Mouse (Mus musculus): ENCODE data around the gene Fbxw10.

Fbxw10 gene

DNA sequence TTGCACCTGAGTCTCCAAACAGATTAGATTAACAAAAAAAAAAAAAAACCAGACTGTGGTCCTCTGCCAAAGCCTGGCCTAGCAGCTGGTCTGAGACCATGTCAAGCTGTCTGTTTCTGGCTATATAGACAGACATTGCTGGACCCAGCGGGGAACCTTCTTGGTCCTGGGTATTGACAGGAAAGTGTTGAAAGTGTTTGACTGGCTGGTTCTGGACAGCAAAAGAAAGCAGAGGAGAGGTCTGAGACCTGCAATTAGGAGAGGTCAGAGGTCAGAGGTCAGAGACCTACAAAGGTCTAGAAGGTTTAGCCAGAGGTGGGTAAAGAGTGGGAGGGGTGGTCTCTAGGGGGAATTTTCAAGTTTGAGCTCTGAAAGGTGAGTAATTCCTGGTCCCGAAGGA is 1.4 kb downstream of the Fbxw10 start:
- Histone ChIP-seq H3K27me3 (ENCODE audit: insufficient read depth, low read length) (no peaks in the 10 kb centered on the region), H3K4me1 (replicated peaks; ENCODE audit: low read depth, low read length) (peaks cover 51% of the 10 kb centered on the region), H3K4me3 (replicated peaks; ENCODE audit: low read length) (no peak overlapping the region), H3K9me3 (ENCODE audit: low read length) (no peaks in the 10 kb centered on the region), H3K36me3 (ENCODE audit: insufficient read depth, low read length) (no peaks in the 10 kb centered on the region)
- no peak for TF ChIP-seq POU5F1 (IDR thresholded peaks at IDR 0.05; ENCODE audit: borderline replicate concordance, low read length)
- no peak for TF ChIP-seq CTCF (conservative IDR thresholded peaks at IDR 0.05; ENCODE audit: low read length)
- TF ChIP-seq NANOG (IDR thresholded peaks at IDR 0.05; ENCODE audit: borderline replicate concordance, low read length) = no peak

DNA sequence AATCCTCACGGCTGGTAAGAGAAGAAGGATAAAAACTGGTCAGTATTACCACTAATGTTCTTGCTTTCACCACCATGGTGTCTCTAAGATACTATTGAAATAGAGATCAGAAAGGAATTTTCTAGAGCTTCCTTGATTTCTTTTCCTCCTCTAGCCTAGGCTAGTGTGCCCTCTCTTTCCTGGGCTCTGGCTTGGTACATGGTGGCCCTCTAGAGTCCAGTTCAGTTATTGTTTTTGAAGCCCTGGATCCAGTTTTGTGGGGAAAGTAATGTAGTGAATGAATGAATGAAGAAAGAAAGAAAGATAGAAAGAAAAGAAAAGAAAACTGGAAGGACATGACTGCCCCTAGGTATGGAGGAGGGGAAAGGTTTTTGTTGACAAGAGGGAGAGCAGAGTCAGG is 4.3 kb downstream of the Fbxw10 start:
- no peaks in the 10 kb centered on the region for H3K36me3 ChIP-seq (ENCODE audit: insufficient read depth, low read length)
- peaks cover 34% of the 10 kb centered on the region for H3K4me1 ChIP-seq (replicated peaks; ENCODE audit: low read depth, low read length)
- H3K4me3 ChIP-seq (replicated peaks; ENCODE audit: low read length) = no peak overlapping the region
- H3K27me3 ChIP-seq (ENCODE audit: insufficient read depth, low read length) = no peaks in the 10 kb centered on the region
- TF ChIP-seq CTCF (conservative IDR thresholded peaks at IDR 0.05; ENCODE audit: low read length) = no peak
- no peak for TF ChIP-seq POU5F1 (IDR thresholded peaks at IDR 0.05; ENCODE audit: borderline replicate concordance, low read length)
- TF ChIP-seq NANOG (IDR thresholded peaks at IDR 0.05; ENCODE audit: borderline replicate concordance, low read length) = no peak
- H3K9me3 ChIP-seq (ENCODE audit: low read length) = no peaks in the 10 kb centered on the region

DNA sequence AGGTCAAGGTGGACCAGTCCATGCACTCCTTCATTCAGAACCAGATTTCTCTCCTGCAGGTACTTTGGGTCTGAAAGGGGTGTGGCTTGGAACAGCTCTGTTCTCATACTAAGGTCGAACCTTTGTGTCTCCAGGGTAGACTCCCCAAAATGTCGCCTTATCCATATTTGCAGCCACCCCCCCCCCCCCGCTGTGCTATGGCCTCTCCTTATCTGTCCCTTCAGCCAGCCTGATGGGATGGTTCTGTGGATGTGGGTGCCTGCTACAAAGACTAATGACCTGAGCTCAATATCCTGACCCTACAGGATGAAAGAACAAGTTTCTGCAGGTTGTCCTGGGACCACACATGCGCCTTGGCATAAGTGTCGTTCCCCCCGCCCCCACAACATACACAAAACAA is 6.5 kb downstream of the Fbxw10 start:
- no peaks in the 10 kb centered on the region for H3K36me3 ChIP-seq (ENCODE audit: insufficient read depth, low read length)
- TF ChIP-seq CTCF (conservative IDR thresholded peaks at IDR 0.05; ENCODE audit: low read length) (no peak), NANOG (IDR thresholded peaks at IDR 0.05; ENCODE audit: borderline replicate concordance, low read length) (no peak), POU5F1 (IDR thresholded peaks at IDR 0.05; ENCODE audit: borderline replicate concordance, low read length) (no peak)
- no peak overlapping the region for H3K4me3 ChIP-seq (replicated peaks; ENCODE audit: low read length)

DNA sequence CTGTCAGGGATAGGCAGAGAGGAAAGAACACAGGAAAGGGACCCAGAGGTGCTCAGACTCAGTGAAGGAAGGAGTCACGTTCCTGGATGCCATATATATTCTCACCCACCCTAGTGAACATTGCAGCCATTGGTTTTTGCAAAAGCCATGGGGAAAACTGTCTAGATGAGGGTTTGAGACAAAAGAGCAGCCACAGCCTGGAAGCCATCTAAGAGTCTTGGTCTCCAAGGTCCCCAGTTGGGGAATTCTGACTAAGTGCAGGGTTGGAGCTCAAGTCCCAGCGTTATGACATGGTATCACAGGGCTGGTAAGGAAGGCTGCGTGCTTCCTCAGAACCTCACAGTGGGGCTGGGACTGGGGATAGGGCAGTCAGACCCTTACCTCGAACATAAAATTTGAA is 18.7 kb downstream of the Fbxw10 start:
- TF ChIP-seq CTCF (conservative IDR thresholded peaks at IDR 0.05; ENCODE audit: low read length) (no peak), POU5F1 (IDR thresholded peaks at IDR 0.05; ENCODE audit: borderline replicate concordance, low read length) (no peak), NANOG (IDR thresholded peaks at IDR 0.05; ENCODE audit: borderline replicate concordance, low read length) (no peak)
- Histone ChIP-seq H3K9me3 (ENCODE audit: low read length) (no peaks in the 10 kb centered on the region), H3K4me3 (replicated peaks; ENCODE audit: low read length) (no peak overlapping the region), H3K36me3 (ENCODE audit: insufficient read depth, low read length) (no peaks in the 10 kb centered on the region), H3K4me1 (replicated peaks; ENCODE audit: low read depth, low read length) (no peaks in the 10 kb centered on the region), H3K27me3 (ENCODE audit: insufficient read depth, low read length) (peaks cover 4% of the 10 kb centered on the region; the same call in 1 of the 2 replicates)

More for the DNA sequence above, 6.5 kb downstream of the Fbxw10 start:
- peaks cover 12% of the 10 kb centered on the region for H3K4me1 ChIP-seq (replicated peaks; ENCODE audit: low read depth, low read length)
- H3K27me3 ChIP-seq (ENCODE audit: insufficient read depth, low read length) = no peaks in the 10 kb centered on the region
- H3K9me3 ChIP-seq (ENCODE audit: low read length) = no peaks in the 10 kb centered on the region

DNA sequence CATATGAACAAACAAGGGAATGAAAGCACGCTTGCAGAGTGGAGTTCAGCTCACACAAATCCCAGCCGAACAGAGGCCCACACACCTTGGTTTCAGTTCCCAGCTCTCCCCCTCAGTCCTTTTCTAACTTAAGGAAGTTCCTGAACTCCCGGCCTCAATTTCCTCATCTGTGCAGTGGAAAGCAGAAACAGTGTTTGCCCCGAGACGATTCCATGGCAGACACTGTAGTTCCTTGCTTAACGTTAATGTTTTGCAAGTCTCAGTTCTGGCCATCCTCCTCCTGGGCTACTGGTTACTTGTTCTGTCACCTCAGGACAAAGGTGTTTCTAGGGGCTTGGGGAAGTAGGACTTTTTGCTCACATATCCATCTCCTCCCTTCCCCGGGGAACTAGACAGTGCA is 19.8 kb downstream of the Fbxw10 start:
- H3K4me3 ChIP-seq (replicated peaks; ENCODE audit: low read length) = no peak overlapping the region
- TF ChIP-seq NANOG (IDR thresholded peaks at IDR 0.05; ENCODE audit: borderline replicate concordance, low read length) (no peak), CTCF (conservative IDR thresholded peaks at IDR 0.05; ENCODE audit: low read length) (no peak), POU5F1 (IDR thresholded peaks at IDR 0.05; ENCODE audit: borderline replicate concordance, low read length) (no peak)
- H3K9me3 ChIP-seq (ENCODE audit: low read length) = no peaks in the 10 kb centered on the region
- peaks cover 4% of the 10 kb centered on the region; the same call in 1 of the 2 replicates for H3K27me3 ChIP-seq (ENCODE audit: insufficient read depth, low read length)
- H3K36me3 ChIP-seq (ENCODE audit: insufficient read depth, low read length) = no peaks in the 10 kb centered on the region
- H3K4me1 ChIP-seq (replicated peaks; ENCODE audit: low read depth, low read length) = no peaks in the 10 kb centered on the region

DNA sequence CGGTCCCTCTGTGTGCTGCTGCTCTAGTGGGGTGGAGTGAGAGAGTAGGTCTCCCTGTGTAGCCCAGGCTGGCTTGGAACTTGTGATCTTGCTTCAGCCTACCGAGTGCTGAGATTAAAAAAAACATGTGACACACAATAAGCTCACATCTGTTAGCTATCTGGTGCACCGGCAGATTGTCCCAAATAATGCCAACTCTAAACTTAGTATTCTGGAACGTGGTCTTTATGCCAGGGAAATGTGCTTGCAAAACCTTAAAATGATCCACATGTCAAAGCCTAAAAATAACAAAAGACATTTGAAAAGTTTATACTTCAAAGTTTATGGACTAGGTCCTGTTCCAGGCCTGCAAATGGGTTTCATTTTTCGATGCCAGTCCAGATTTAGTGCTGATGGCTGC is 22.3 kb downstream of the Fbxw10 start:
- Histone ChIP-seq H3K27me3 (ENCODE audit: insufficient read depth, low read length) (peaks cover 4% of the 10 kb centered on the region; the same call in 1 of the 2 replicates), H3K4me1 (replicated peaks; ENCODE audit: low read depth, low read length) (peaks cover 8% of the 10 kb centered on the region), H3K36me3 (ENCODE audit: insufficient read depth, low read length) (no peaks in the 10 kb centered on the region), H3K4me3 (replicated peaks; ENCODE audit: low read length) (no peak overlapping the region), H3K9me3 (ENCODE audit: low read length) (no peaks in the 10 kb centered on the region)
- TF ChIP-seq CTCF (conservative IDR thresholded peaks at IDR 0.05; ENCODE audit: low read length) = no peak
- TF ChIP-seq NANOG (IDR thresholded peaks at IDR 0.05; ENCODE audit: borderline replicate concordance, low read length) = no peak
- TF ChIP-seq POU5F1 (IDR thresholded peaks at IDR 0.05; ENCODE audit: borderline replicate concordance, low read length) = no peak

DNA sequence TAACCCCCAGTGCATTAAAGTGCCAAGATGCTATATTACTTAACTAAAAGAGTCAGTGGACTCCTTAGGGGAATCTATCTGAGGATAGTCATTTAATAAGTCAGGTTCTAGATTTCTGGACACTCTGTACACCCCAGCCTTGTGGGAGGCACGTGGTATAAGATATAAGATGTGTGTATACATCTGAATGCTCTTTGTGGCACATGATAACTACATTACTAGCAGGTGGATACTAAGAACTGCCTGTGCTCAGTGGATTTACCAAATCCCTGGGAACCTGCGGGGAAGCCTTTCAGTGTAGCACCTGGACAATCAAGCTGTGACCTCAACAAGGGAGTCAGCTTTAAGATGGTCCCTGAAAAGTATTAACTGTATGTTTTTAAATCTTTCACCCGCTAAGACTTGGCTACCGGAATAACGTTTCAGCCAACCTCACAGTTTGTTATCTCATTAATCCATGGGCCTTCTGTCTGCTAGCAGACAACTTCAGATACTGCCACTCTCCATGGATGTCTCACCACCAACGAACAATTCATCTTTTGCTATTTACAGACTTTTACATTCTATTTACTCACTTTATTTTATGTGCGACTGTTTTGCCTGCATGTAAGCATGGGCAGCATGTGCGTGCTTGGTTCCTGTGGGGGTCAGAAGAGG is 23.0 kb downstream of the Fbxw10 start:
- TF ChIP-seq CTCF (conservative IDR thresholded peaks at IDR 0.05; ENCODE audit: low read length) (no peak), POU5F1 (IDR thresholded peaks at IDR 0.05; ENCODE audit: borderline replicate concordance, low read length) (no peak)
- Histone ChIP-seq H3K9me3 (ENCODE audit: low read length) (peaks cover 6% of the 10 kb centered on the region), H3K36me3 (ENCODE audit: insufficient read depth, low read length) (no peaks in the 10 kb centered on the region), H3K27me3 (ENCODE audit: insufficient read depth, low read length) (peaks cover 4% of the 10 kb centered on the region; the same call in 1 of the 2 replicates), H3K4me1 (replicated peaks; ENCODE audit: low read depth, low read length) (peaks cover 8% of the 10 kb centered on the region), H3K4me3 (replicated peaks; ENCODE audit: low read length) (no peak overlapping the region)

DNA sequence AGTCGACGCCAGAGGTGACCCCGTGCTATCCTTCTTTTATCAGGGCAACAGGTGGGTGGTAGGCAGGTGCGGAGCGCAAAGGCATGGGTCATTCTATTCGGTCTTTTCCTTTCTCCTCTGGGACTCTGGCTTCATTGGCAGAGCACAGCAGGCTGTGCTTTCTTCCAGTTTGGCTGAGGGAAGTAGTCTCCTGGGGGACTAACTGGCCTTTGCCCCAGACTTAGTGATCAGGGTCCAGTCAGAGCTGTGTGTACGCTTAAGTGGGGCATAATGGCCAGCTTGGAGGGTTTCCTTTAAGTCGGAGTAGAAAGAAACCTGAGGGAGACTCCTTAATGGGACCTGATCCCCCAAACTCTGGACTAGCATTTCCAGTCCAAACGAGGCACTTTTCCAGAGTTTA is 26.6 kb downstream of the Fbxw10 start:
- TF ChIP-seq POU5F1 (IDR thresholded peaks at IDR 0.05; ENCODE audit: borderline replicate concordance, low read length) (no peak), CTCF (conservative IDR thresholded peaks at IDR 0.05; ENCODE audit: low read length) (no peak), NANOG (IDR thresholded peaks at IDR 0.05; ENCODE audit: borderline replicate concordance, low read length) (no peak)
- Histone ChIP-seq H3K9me3 (ENCODE audit: low read length) (peaks cover 8% of the 10 kb centered on the region), H3K36me3 (ENCODE audit: insufficient read depth, low read length) (no peaks in the 10 kb centered on the region), H3K4me1 (replicated peaks; ENCODE audit: low read depth, low read length) (peaks cover 20% of the 10 kb centered on the region), H3K27me3 (ENCODE audit: insufficient read depth, low read length) (no peaks in the 10 kb centered on the region; the same call in 1 of the 2 replicates), H3K4me3 (replicated peaks; ENCODE audit: low read length) (no peak overlapping the region)

DNA sequence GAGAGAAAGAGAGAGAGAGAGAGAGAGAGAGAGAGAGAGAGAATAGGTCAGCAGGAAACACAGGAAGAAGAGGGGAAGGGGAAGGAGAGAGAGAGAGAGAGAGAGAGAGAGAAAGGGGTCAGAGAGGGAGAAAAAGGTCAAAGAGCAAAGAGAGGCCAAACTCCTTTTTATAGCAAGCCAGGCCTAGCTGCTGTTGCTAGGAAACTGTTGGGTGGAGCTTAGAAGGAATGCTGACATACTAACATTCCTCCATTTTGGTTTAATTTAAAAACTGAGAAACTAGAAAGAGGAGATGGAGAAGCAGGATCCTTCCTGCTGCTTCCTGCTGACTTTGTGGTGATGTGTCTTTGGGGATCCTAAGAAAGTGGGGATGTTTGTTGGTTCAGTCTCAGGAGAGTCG is 28.8 kb downstream of the Fbxw10 start:
- H3K27me3 ChIP-seq (ENCODE audit: insufficient read depth, low read length) = no peaks in the 10 kb centered on the region; the same call in 1 of the 2 replicates
- no peak overlapping the region for H3K4me3 ChIP-seq (replicated peaks; ENCODE audit: low read length)

More for the DNA sequence above, 28.8 kb downstream of the Fbxw10 start:
- Histone ChIP-seq H3K4me1 (replicated peaks; ENCODE audit: low read depth, low read length) (peaks cover 29% of the 10 kb centered on the region), H3K36me3 (ENCODE audit: insufficient read depth, low read length) (no peaks in the 10 kb centered on the region), H3K9me3 (ENCODE audit: low read length) (peaks cover 8% of the 10 kb centered on the region)
- TF ChIP-seq POU5F1 (IDR thresholded peaks at IDR 0.05; ENCODE audit: borderline replicate concordance, low read length) = no peak
- no peak for TF ChIP-seq CTCF (conservative IDR thresholded peaks at IDR 0.05; ENCODE audit: low read length)
- TF ChIP-seq NANOG (IDR thresholded peaks at IDR 0.05; ENCODE audit: borderline replicate concordance, low read length) = no peak
